Mouse (Mus musculus): ENCODE results near the gene Vps54. TPM values are rescaled to one million over a fixed set of nuclear protein-coding genes. Genes with fewer than 3 reads are reported as not detected.

Vps54 gene
- polyA plus RNA-seq, 1 experiment from 2014 or later = 10.7 TPM

DNA sequence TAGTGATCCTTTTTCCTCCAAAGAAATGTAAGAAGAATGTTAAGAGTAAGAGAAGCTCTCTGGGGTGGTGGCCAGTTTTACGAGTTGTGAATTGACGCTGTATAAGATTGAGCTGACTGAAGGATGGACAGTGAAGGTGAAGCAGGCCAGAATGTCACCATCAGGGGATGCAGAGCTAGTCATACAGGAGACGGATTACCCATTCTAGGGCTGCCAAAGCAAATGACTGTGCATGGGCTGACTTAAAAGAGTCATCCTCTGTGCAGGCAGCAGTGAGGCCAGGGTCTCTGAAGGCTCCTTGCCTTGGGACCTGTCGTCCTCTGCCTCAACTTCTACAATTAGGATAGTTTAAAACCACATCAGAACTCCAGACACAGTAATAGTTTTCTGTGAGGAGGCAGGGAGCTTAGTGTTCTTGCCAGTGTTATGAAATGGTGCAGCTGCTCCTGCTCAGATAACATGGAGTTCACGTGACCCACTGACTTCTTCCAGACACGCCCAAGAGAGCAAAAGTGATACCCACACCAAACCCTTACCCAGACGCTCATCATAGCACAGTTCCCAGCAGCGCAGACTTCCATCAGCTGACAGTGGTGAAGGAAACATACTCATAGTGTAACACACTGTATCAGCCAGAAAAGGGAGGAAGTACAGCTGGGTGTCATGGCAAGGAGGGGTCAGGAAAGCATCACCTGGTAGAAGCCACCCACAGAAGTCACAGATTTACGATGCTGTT is 75.0 kb downstream of the Vps54 start:
- Histone ChIP-seq H3K4me1 (replicated peaks; ENCODE audit: control insufficient read depth, insufficient read depth, low read length) (no peaks in the 10 kb centered on the region), H3K9ac (ENCODE audit: low read length) (no peak overlapping the region), H3K27me3 (ENCODE audit: control insufficient read depth, insufficient read depth, low read depth, low read length) (no peaks in the 10 kb centered on the region), H3K4me3 (ENCODE audit: low read length) (no peak overlapping the region), H3K27ac (ENCODE audit: low read length) (no peak overlapping the region), H3K36me3 (ENCODE audit: control insufficient read depth, insufficient read depth, low read length) (peaks cover 4% of the 10 kb centered on the region), H3K4me2 (ENCODE audit: low read depth, low read length) (no peak overlapping the region), H3K9me3 (ENCODE audit: control insufficient read depth, low read length) (no peaks in the 10 kb centered on the region)
- 0 out of 2 replicates have a peak, but pooled peaks have one; percentile 31 for ATAC-seq (ENCODE audit: low read depth)
- WGBS = 64% methylated on average over 9 of the region's 9 CpGs

GRCm38 (mm10) chr11:21321577-21321976 is 82.5 kb downstream of the Vps54 start:
- H3K9me3 ChIP-seq (ENCODE audit: control insufficient read depth, low read length) = no peaks in the 10 kb centered on the region
- H3K4me1 ChIP-seq (replicated peaks; ENCODE audit: control insufficient read depth, insufficient read depth, low read length) = peaks cover 3% of the 10 kb centered on the region; the same call in 1 of the 2 replicates
- ATAC-seq (ENCODE audit: low read depth) = no peak
- H3K36me3 ChIP-seq (ENCODE audit: control insufficient read depth, insufficient read depth, low read length) = peaks cover 13% of the 10 kb centered on the region
- no peak overlapping the region for H3K4me2 ChIP-seq (ENCODE audit: low read depth, low read length)
- no peak overlapping the region for H3K27ac ChIP-seq (ENCODE audit: low read length)
- no peak overlapping the region for H3K9ac ChIP-seq (ENCODE audit: low read length)
- no peak overlapping the region for H3K4me3 ChIP-seq (ENCODE audit: low read length)
- H3K27me3 ChIP-seq (ENCODE audit: control insufficient read depth, insufficient read depth, low read depth, low read length) = no peaks in the 10 kb centered on the region
- 14% methylated on average over 3 of the region's 3 CpGs for WGBS

DNA sequence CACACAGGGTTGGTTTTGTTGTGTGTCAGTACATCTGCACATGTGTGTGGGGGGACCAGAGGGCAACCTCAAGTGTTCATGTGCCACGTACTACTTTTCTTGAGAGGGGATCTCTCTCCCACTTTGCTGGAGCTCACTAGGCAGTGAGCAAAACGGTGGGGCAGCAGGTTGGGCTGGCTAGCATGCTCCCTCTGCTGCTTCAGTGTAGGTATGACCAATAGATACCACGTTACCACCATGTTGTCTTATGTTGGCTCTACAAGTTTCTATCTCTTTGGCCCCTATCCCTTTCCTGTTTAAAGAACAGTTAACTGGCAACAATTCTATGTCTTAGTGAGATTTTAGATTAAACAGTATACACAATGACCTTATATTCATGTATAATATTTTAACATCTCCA is 83.3 kb downstream of the Vps54 start:
- H3K9ac ChIP-seq (ENCODE audit: low read length) = no peak overlapping the region
- no peak overlapping the region for H3K27ac ChIP-seq (ENCODE audit: low read length)
- peaks cover 15% of the 10 kb centered on the region for H3K36me3 ChIP-seq (ENCODE audit: control insufficient read depth, insufficient read depth, low read length)
- no peaks in the 10 kb centered on the region for H3K9me3 ChIP-seq (ENCODE audit: control insufficient read depth, low read length)
- 62% methylated on average over 3 of the region's 3 CpGs for WGBS
- no peaks in the 10 kb centered on the region for H3K27me3 ChIP-seq (ENCODE audit: control insufficient read depth, insufficient read depth, low read depth, low read length)
- no peak overlapping the region for H3K4me2 ChIP-seq (ENCODE audit: low read depth, low read length)
- ATAC-seq (ENCODE audit: low read depth) = no peak
- H3K4me1 ChIP-seq (replicated peaks; ENCODE audit: control insufficient read depth, insufficient read depth, low read length) = peaks cover 3% of the 10 kb centered on the region; the same call in 1 of the 2 replicates
- no peak overlapping the region for H3K4me3 ChIP-seq (ENCODE audit: low read length)

DNA sequence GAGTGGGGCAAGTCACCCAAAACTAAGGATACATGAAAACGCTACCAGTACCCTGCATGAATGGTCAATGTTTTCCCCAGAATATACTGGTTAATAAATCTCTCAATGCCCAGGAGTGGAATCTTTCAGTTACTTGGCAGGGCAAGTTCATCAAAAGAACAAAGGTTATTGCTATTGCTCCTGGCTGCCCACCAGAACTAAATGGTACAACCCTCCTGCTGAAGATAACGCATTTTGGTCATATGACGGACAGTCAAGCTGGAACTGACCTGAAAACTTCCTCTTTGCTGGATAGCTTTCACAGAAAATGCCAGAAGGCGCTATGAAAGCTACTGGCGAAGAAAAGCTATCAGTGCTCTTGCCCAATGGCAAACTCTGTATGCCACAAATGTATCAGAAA is 86.7 kb downstream of the Vps54 start:
- Histone ChIP-seq H3K4me3 (ENCODE audit: low read length) (no peak overlapping the region), H3K27me3 (ENCODE audit: control insufficient read depth, insufficient read depth, low read depth, low read length) (no peaks in the 10 kb centered on the region), H3K4me2 (ENCODE audit: low read depth, low read length) (no peak overlapping the region), H3K4me1 (replicated peaks; ENCODE audit: control insufficient read depth, insufficient read depth, low read length) (peaks cover 3% of the 10 kb centered on the region; the same call in 1 of the 2 replicates), H3K36me3 (ENCODE audit: control insufficient read depth, insufficient read depth, low read length) (peaks cover 21% of the 10 kb centered on the region), H3K9me3 (ENCODE audit: control insufficient read depth, low read length) (no peaks in the 10 kb centered on the region), H3K9ac (ENCODE audit: low read length) (no peak overlapping the region), H3K27ac (ENCODE audit: low read length) (no peak overlapping the region)
- 90% methylated on average over 5 of the region's 5 CpGs for WGBS
- ATAC-seq (ENCODE audit: low read depth) = no peak

- no peak overlapping the region for H3K9ac ChIP-seq (ENCODE audit: low read length)
- ATAC-seq (ENCODE audit: low read depth) = no peak
- H3K9me3 ChIP-seq (ENCODE audit: control insufficient read depth, low read length) = no peaks in the 10 kb centered on the region
- H3K27ac ChIP-seq (ENCODE audit: low read length) = no peak overlapping the region
- no peaks in the 10 kb centered on the region for H3K4me1 ChIP-seq (replicated peaks; ENCODE audit: control insufficient read depth, insufficient read depth, low read length)
- no peaks in the 10 kb centered on the region for H3K27me3 ChIP-seq (ENCODE audit: control insufficient read depth, insufficient read depth, low read depth, low read length)
- H3K4me2 ChIP-seq (ENCODE audit: low read depth, low read length) = no peak overlapping the region
- H3K36me3 ChIP-seq (ENCODE audit: control insufficient read depth, insufficient read depth, low read length) = peaks cover 22% of the 10 kb centered on the region
- H3K4me3 ChIP-seq (ENCODE audit: low read length) = no peak overlapping the region
- 54% methylated on average over 2 of the region's 2 CpGs for WGBS
These were observed 87.7 kb downstream of the Vps54 start for GRCm38 (mm10) chr11:21326770-21327169.

DNA sequence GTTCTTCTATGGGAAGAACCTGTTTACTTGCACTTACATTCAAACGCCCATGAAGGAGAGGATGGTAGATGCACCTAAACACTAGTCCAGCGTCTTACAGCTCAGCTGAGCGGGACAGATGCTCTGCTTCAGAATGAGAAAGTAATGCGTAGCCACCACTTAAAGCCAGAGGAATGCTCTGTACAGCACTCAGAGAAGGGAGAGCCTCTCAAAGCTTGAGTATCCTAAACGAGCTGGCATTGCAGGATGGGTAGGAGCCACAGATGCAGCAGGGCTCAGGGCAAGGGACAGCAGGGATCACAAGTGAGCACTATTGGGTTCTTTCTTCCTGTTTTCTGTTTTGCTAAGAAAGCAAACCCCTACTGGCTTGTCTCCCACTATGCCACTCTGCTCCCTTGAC is 88.4 kb downstream of the Vps54 start:
- Histone ChIP-seq H3K9ac (ENCODE audit: low read length) (no peak overlapping the region), H3K27me3 (ENCODE audit: control insufficient read depth, insufficient read depth, low read depth, low read length) (no peaks in the 10 kb centered on the region), H3K4me3 (ENCODE audit: low read length) (no peak overlapping the region), H3K27ac (ENCODE audit: low read length) (no peak overlapping the region), H3K4me1 (replicated peaks; ENCODE audit: control insufficient read depth, insufficient read depth, low read length) (no peaks in the 10 kb centered on the region), H3K36me3 (ENCODE audit: control insufficient read depth, insufficient read depth, low read length) (peaks cover 19% of the 10 kb centered on the region), H3K9me3 (ENCODE audit: control insufficient read depth, low read length) (no peaks in the 10 kb centered on the region), H3K4me2 (ENCODE audit: low read depth, low read length) (no peak overlapping the region)
- WGBS = 77% methylated on average over 5 of the region's 5 CpGs
- no peak for ATAC-seq (ENCODE audit: low read depth)

DNA sequence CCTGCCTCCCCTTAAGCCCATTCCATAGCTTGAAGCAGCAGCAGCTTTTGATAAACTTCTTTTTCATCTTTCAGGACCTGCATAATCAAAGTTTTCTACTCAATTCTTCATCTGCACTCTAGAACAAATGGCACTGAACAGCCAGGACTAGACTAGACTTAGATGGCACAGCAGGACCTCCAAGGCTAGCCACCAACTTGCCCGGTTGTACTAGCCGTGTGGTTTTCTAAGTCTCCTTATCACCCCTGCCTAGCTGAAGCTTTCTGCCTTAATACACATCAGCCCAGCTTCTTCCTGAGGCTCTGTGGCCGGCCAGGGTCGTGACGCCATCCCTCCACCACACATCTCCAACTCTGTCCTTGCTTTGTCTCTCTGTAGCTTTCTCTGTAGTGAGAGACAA is 89.1 kb downstream of the Vps54 start:
- no peak overlapping the region for H3K9ac ChIP-seq (ENCODE audit: low read length)
- no peak overlapping the region for H3K4me3 ChIP-seq (ENCODE audit: low read length)
- WGBS = 64% methylated on average over 5 of the region's 5 CpGs
- H3K4me2 ChIP-seq (ENCODE audit: low read depth, low read length) = no peak overlapping the region
- H3K27ac ChIP-seq (ENCODE audit: low read length) = no peak overlapping the region
- ATAC-seq (ENCODE audit: low read depth) = no peak
- H3K4me1 ChIP-seq (replicated peaks; ENCODE audit: control insufficient read depth, insufficient read depth, low read length) = no peaks in the 10 kb centered on the region
- H3K36me3 ChIP-seq (ENCODE audit: control insufficient read depth, insufficient read depth, low read length) = peaks cover 25% of the 10 kb centered on the region
- no peaks in the 10 kb centered on the region for H3K9me3 ChIP-seq (ENCODE audit: control insufficient read depth, low read length)
- H3K27me3 ChIP-seq (ENCODE audit: control insufficient read depth, insufficient read depth, low read depth, low read length) = no peaks in the 10 kb centered on the region

GRCm38 (mm10) chr11:21332639-21333295 is 93.7 kb downstream of the Vps54 start:
- Histone ChIP-seq H3K36me3 (ENCODE audit: control insufficient read depth, insufficient read depth, low read length) (peaks cover 21% of the 10 kb centered on the region), H3K9ac (ENCODE audit: low read length) (no peak overlapping the region), H3K4me2 (ENCODE audit: low read depth, low read length) (no peak overlapping the region), H3K4me3 (ENCODE audit: low read length) (no peak overlapping the region), H3K27ac (ENCODE audit: low read length) (no peak overlapping the region), H3K9me3 (ENCODE audit: control insufficient read depth, low read length) (no peaks in the 10 kb centered on the region), H3K27me3 (ENCODE audit: control insufficient read depth, insufficient read depth, low read depth, low read length) (no peaks in the 10 kb centered on the region), H3K4me1 (replicated peaks; ENCODE audit: control insufficient read depth, insufficient read depth, low read length) (no peaks in the 10 kb centered on the region)
- WGBS = 91% methylated on average over 5 of the region's 5 CpGs
- no peak for ATAC-seq (ENCODE audit: low read depth)

GRCm38 (mm10) chr11:21337855-21338254 is 98.8 kb downstream of the Vps54 start:
- Histone ChIP-seq H3K4me2 (ENCODE audit: low read depth, low read length) (no peak overlapping the region), H3K27ac (ENCODE audit: low read length) (no peak overlapping the region), H3K27me3 (ENCODE audit: control insufficient read depth, insufficient read depth, low read depth, low read length) (no peaks in the 10 kb centered on the region), H3K9me3 (ENCODE audit: control insufficient read depth, low read length) (no peaks in the 10 kb centered on the region), H3K9ac (ENCODE audit: low read length) (no peak overlapping the region), H3K36me3 (ENCODE audit: control insufficient read depth, insufficient read depth, low read length) (peaks cover 6% of the 10 kb centered on the region), H3K4me3 (ENCODE audit: low read length) (no peak overlapping the region), H3K4me1 (replicated peaks; ENCODE audit: control insufficient read depth, insufficient read depth, low read length) (no peaks in the 10 kb centered on the region)
- no peak for ATAC-seq (ENCODE audit: low read depth)
- 90% methylated on average over 1 of the region's 1 CpGs for WGBS
